Mouse (Mus musculus): ENCODE data around the gene Dpagt1.

DNA sequence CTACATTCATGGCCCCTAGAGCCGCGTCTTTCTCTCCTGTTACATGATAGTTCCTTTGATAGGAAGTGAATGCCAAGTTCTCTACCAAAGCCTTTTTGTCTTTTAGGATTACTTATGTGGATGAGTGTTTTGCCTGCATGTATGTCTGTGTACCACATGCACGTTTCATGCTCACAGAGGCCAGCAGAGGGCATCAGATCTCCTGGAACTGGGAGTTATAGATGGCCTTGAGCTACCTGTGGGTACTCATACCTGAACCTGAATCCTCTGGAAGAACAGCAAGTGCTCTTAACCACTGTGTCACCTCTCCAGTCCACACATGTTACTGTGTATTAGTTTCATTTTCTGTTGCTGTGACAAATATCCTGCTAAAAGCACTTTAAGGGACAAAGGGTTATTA lies 33.3 kb upstream of the Dpagt1 start:
- peak; percentile 11 for TF ChIP-seq CTCF (IDR thresholded peaks at IDR 0.05; ENCODE audit: control insufficient read depth, insufficient read depth, insufficient read length)
- TF ChIP-seq MYOG (IDR thresholded peaks at IDR 0.05; ENCODE audit: control insufficient read depth, extremely low read depth, insufficient read length): no peak
- no peak for TF ChIP-seq CEBPB (IDR thresholded peaks at IDR 0.05; ENCODE audit: low read depth)
- TF ChIP-seq MAX (IDR thresholded peaks at IDR 0.05): no peak
- no peak for TF ChIP-seq MYOD1 (IDR thresholded peaks at IDR 0.05; ENCODE audit: control insufficient read depth, insufficient read length, low read depth)
